Mouse (Mus musculus) heart, postnatal 10 days (tissue): ENCODE results near the gene Nudt3. TPM values are rescaled to one million over a fixed set of nuclear protein-coding genes. Genes with fewer than 3 reads are reported as not detected.
A peak's percentile ranks its signal among the peaks of the same experiment; 100 is the strongest.
"Not testable (repeated sequence)": the region's sequence is repeated elsewhere in the genome, so short reads cannot be mapped to it uniquely, and the experiment has no call there.

Source experiments
- DNase-seq, 2 experiments: peaks; one replicate each; pipeline ENCODE4 v3.0.0; 2021
- intact Hi-C: fragments of 180-260 bp; cut with DNase I; formaldehyde crosslinking; loops from one replicate; pipeline ENCODE4 v1.15.1; 2025
- total RNA-seq, 2 experiments: library from RNA; stranded (reverse); gene quantifications; 2 replicates each; pipeline ENCODE4 v1.2.3; 2021

Gene Nudt3
- total RNA-seq, 2 experiments from 2014 or later: 380 to 410 TPM

DNA sequence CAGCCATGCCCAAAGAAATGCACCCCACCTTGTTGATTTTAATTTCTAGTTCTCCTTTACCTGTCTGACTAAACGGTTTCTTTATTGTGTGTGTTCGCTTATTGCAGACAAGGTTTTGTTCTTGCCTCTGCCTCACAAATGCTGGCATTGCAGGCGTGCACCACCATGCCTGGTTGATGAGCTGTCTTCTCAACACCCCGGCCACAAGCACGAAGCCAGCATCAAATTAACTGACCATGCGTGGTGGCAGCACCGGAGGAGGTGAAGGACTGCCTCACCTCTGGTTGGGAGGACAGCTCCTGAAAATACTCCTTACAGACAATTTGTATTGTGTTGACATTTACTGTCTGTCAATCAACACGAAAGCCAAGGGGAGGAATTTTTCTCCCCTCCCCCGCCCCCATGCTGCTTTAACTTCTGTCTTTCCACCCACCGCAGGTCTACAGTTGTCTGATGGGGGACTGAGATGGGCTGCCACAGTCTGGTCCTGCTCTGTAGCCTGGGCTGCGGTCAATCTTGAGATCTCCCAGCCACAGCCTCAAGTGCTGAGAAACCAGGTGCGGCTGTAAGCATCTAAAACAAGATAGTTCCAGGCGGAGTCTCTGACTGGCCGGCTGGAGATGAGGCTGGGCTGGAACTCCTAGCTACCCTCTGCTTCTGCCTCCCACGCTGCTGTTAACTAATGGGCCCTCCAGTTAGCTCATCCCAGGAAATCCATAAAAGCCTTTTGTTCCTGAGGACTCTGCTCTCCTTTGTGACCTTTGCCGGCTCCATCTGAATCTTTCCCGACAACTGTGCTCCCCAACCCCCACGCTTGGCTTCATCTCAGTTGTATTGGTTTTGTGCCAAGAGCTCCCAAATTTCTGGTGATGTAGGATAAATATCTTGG lies 13.1 kb upstream of the Nudt3 start, which contains the start of gene Rps10:
Rps10 (minus strand) TSS at position 538 of the 889 bp plus-strand sequence.
- no peak for DNase-seq
- intact Hi-C loops: no loop called here

DNA sequence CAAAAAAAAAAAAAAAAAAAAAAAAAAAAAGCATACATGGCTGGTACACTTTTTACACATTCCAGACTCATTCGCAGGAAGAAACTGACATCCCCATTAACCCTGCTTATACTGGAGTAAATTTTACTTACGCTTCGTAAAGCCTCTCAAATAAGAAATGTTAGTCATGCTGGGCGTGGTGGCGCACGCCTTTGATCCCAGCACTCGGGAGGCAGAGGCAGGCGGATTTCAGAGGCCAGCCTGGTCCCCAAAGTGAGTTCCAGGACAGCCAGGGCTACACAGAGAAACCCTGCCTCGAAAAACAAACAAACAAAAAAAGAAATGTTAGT lies 12.2 kb upstream of the Nudt3 start:
- DNase-seq, intact Hi-C loops: not testable (repeated sequence)

- intact Hi-C loops: no loop called here
- DNase-seq: peak; percentile 92
These were observed 11.7 kb upstream of the Nudt3 start, which contains the start of gene RPS10-NUDT3 for GRCm38 (mm10) chr17:27634871-27635574. TSS of gene RPS10-NUDT3 (minus strand) at chr17:27635222.

- intact Hi-C loops: loop anchor here (1.0 kb wide), 2 partner anchors 64 to 95 kb away; partner anchors contain the start of gene AI413582
- DNase-seq: peak; percentile 84 to 89
These were observed 6.1 kb upstream of the Nudt3 start for GRCm38 (mm10) chr17:27629249-27630020.

DNA sequence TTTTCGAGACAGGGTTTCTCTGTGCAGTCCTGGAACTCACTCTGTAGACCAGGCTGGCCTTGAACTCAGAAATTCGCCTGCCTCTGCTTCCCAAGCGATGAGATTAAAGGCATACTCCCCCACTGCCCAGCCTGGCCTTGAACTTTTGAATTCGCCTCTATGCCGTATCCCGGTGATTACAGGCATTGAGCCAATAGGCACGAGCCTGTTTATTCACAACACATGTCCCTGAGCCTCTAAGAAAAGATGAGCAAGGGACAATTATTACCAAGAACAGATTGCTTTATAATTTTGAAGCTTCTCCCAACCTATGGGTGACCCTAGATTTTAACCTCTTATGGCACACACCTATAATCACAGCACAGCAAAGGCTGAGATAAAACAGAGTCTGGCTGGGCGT lies 5.1 kb upstream of the Nudt3 start:
- DNase-seq: no peak
- intact Hi-C loops: no loop called here

DNA sequence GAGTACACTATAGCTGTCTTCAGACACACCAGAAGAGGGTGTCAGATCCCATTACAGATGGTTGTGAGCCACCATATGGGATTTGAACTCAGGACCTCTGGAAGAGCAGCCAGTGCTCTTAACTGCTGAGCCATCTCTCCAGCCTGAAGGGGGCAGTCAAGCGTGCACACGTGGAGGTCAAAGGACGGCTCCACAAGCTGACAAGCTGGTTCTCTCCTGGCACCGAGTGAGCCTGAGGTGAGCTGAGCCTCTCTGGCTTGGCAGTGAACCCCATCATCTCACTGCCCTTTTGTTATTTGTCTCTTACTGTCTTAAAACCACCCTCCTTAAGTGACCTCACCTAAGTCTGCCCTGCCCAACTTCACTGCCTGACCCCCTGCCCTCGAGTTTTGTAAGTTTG lies 4.2 kb upstream of the Nudt3 start:
- intact Hi-C loops: no loop called here
- no peak for DNase-seq

DNA sequence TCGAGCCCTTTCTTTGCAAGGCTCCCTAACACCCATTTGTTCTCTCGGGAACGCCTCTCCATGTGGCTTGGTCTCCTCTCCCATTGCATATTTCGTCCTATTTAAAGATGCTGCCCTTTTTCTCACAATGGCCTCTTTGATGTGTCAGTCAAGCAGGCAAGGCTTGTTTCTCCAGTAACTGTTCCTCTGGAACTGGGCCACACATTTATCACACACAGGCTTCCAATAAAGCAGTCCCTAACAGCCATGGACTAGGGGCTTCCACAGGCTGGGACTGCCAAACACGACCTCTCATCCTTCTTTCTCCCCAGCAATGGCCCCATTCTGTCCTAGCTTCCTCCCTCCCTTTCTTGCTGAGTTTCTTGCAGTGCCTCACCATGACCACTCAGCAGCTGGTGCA lies 3.4 kb upstream of the Nudt3 start:
- intact Hi-C loops: no loop called here
- DNase-seq: no peak

GRCm38 (mm10) chr17:27625455-27626251 lies 2.4 kb upstream of the Nudt3 start:
- no peak for DNase-seq
- intact Hi-C loops: no loop called here

DNA sequence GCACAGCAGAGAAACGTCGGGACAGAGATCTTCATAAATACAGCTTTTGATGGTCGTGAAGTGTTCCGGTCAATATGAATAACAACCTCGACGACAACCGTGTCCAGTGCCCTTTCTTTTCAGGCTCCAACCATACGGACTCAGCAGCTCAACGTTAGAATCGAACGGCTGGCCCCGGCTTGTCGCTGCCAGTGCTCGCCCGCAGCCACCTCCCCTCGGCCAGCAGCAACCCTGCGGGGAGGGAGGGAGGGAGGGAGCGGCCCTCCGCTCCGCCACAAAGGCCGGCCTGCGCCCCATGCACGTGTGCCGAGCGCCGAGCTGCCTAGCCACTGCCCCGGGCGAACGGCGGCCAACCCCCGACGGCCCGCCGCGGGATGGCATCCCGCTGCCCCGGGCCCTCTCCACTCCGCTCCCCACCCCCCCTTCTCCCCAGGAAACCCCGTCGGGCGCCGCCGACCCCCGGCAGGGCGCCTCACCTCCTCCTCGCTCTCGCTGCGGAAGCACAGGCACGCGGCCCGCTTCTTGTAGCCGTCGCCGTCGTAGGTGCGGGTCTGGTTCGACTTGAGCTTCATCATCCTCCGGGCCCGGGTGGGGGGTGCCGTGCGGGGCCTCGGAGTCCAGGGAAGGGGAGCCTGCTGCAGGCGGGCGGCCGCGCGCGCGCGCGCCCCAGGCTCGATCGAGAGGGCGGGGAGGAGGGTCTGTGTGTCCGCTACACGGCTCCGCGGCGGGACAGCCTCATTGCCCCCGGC lies 510 bp downstream of the Nudt3 start:
- peak; percentile 53 to 58 for DNase-seq
- intact Hi-C loops: loop anchor here (5.0 kb wide), 1 partner anchor 35 kb away; no protein-coding TSS in a partner anchor

DNA sequence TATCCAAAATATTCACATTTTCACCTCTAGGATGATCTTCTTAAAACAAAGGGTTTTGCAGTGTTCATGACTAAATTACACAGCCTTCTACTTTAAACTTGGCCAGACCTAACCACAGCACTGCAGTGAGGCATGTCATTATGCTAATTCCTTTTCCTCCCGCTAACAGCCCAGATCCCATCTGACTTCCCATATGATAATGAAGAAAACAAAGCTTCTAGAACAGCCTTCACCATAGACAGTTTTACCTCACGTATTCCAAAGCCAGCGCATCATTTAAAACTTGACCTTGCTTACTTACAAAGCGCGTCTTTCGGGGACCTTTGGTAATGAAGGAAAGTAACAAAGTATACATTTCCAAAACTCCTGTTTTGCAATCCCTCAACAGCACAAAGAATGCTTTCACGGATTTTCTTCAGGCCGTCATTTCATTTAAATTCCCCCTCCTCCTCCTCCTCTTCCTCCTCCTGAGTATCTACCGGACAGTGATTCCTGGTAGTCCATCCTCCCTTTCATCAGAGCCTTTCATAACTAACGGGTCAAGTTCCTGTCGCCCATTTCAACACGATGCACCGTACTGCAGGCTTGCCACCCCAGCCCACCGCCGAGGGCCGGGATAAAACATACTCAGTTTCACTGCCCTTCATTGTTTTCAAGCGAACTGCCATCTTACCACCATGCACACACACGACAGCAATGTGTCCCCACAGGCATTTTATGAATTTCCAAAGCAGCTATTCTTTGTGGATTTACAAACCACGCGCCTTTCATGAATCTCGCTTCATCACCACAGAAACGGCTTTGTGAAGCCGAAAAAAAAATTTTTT lies 1.4 kb downstream of the Nudt3 start:
- peak in 1 of 2 experiments; percentile 47 for DNase-seq
- intact Hi-C loops: loop anchor here (2.0 to 5.0 kb wide), 2 partner anchors 35 to 55 kb away; no protein-coding TSS in a partner anchor

DNA sequence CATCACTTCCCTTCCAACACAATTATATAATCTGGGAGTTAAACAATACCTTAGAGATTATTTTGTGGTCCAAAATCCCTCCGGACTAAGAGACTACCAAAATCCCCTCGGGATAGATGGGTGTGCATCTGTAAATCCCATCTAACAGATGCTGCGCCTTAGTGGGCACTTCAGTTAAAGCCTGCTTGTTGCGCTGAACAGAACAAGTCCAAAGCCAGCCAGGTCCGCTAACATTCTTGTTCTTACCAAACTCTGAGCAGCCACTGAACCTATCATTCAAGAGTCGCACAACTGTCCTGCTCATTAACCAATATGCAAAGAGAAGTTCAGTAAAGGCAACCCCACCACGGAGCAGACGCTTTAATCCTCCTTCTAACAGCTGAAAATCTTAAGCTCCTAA lies 2.1 kb downstream of the Nudt3 start:
- intact Hi-C loops: loop anchor here (2.0 to 5.0 kb wide), 2 partner anchors 34 to 54 kb away; no protein-coding TSS in a partner anchor
- DNase-seq: peak in 1 of 2 experiments; percentile 41

- intact Hi-C loops: no loop called here
- no peak for DNase-seq
These were observed 7.9 kb downstream of the Nudt3 start for GRCm38 (mm10) chr17:27615388-27615787.

- no peak for DNase-seq
- intact Hi-C loops: no loop called here
These were observed 10.3 kb downstream of the Nudt3 start for GRCm38 (mm10) chr17:27613016-27613415.

DNA sequence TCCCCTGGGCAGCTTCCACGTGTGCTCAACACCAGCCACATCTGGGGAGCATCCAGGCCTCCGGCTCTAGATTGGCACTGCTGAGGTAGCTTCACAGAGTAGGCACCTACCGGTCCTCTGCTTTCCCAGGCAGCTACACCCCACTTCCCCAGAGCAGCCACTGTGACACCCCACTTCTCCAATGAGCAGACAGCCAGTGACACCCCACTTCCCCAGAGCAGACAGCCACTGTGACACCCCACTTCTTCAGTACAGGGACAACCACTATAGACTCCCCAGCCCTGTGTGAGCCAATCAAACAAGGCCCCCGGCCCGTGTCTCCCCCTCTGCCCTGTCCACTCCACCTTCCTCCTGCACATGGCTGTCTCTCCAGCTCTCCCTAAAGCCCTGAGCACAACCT lies 11.3 kb downstream of the Nudt3 start:
- intact Hi-C loops: no loop called here
- no peak for DNase-seq

GRCm38 (mm10) chr17:27611519-27611884 lies 11.8 kb downstream of the Nudt3 start:
- intact Hi-C loops: no loop called here
- DNase-seq: no peak

DNA sequence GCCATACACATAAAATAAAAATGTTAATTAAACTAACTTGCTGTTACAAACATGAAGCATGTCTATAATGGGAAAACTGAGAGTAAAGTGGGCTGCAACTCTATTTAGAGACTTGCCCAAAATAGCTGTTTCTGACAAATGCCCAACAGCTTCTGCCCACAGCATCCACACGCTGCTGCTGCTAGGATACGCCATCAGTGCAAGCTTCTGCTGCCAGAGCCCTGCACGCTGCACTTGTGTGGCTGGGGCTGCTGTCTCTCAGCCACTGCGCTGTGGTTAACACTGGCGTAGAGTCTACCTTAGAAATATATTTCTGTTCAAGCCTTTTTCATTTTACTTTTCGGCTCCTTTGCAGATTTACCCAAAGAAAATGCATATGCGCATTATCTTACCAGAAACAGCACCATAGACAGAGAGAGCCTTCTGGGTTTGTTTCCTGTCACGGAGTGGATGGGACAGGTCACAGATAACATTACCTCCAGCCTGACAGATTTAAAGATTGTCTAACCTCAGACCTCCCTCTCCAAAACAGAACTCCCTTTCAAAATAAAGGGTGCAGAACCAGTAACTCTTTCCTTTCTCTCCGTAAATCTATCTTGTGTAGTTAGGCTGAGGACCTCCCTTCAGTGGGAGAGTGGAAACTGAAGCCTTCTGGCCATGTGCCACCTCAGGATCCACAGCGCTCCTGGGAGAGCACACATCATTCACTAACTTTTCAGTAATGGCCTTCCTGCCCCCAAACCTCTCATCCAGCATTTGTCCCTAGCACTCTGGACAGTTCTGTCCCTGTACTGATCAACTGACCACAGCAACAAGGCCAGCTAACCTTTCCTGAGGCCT lies 12.4 kb downstream of the Nudt3 start:
- intact Hi-C loops: no loop called here
- DNase-seq: no peak

DNA sequence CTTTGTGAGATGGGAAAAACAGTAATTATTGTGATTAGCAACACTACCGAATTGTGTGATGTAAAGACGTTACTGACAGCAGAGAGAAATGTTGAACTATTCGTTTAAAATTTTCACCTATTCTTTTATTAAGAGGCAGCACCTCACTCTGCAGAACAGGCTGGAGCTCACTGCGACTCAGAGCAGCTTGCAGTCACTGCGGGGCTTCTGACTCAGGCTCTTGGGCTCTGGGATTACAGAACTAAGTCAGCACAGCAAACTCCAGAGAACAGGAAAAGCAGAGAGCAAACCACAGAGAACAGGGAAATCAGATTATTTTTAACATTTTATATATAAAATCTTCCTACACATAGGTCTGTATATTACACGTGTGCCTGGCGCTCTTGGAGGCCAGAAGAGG lies 13.7 kb downstream of the Nudt3 start:
- no peak for DNase-seq
- intact Hi-C loops: no loop called here
